19 mouse cellular contexts compared by ENCODE assay signal in genomic region chr9:45501295-45501927, GRCm38 (mm10).
DNase-seq lines count a peak whose midpoint lies in the region; ATAC-seq lines count a peak whose summit lies in the region.
"Had no signal": no experiment of that assay in that cellular context is flagged by ENCODE, and none has a peak within 500 bp of the region (broad histone marks: within the 10 kb centered on the region; RNA-seq: fewer than 3 reads in every experiment).

No protein-coding gene starts in this region.

- DNase-seq in heart, postnatal 4 days: no peak
- DNase-seq in A20 (ENCODE audit: low read depth, low spot score): peak; percentile 16
- no peak for DNase-seq in cerebellum, adult 9-11 months
- DNase-seq in left cerebral cortex, postnatal 14 days (ENCODE audit: low spot score in 2 of 2): no peak
- DNase-seq: cerebellum, postnatal 10 days; right cerebral cortex, adult 18-20 months; thymus, adult 2 months had no signal

- no peak for ATAC-seq in heart, embryonic 12.5 days (ENCODE audit: insufficient number of reproducible peaks, low FRiP score)
- no peak for ATAC-seq in embryonic facial prominence, embryonic 12.5 days (ENCODE audit: insufficient number of reproducible peaks, insufficient read depth, low FRiP score, low TSS enrichment)
- ATAC-seq in forebrain, embryonic 16.5 days: no peak
- no peak for ATAC-seq in kidney, embryonic 15.5 days (replicated peaks; ENCODE audit: low FRiP score)

- no peaks in the 10 kb centered on the region for H3K36me3 ChIP-seq in heart, embryonic 12.5 days
- no peaks in the 10 kb centered on the region for H3K36me3 ChIP-seq in embryonic facial prominence, embryonic 12.5 days
- H3K36me3 ChIP-seq in forebrain, embryonic 16.5 days (ENCODE audit: control insufficient read depth, insufficient read depth): no peaks in the 10 kb centered on the region
- no peaks in the 10 kb centered on the region for H3K36me3 ChIP-seq in kidney, embryonic 15.5 days
- H3K36me3 ChIP-seq: G1E; heart, embryonic 13.5 days; hindbrain, embryonic 10.5 days; limb, embryonic 13.5 days; liver, embryonic 15.5 days; midbrain, embryonic 12.5 days had no signal

- WGBS in heart, embryonic 12.5 days: 71% methylated on average over 5 of the region's 5 CpGs
- WGBS in embryonic facial prominence, embryonic 12.5 days: 52% methylated on average over 5 of the region's 5 CpGs
- WGBS in forebrain, embryonic 16.5 days: 39% methylated on average over 5 of the region's 5 CpGs
- 52% methylated on average over 5 of the region's 5 CpGs for WGBS in kidney, embryonic 15.5 days

- H3K4me1 ChIP-seq in heart, embryonic 12.5 days (replicated peaks): peaks cover 47% of the 10 kb centered on the region
- peaks cover 26% of the 10 kb centered on the region for H3K4me1 ChIP-seq in embryonic facial prominence, embryonic 12.5 days
- H3K4me1 ChIP-seq in forebrain, embryonic 16.5 days (replicated peaks; ENCODE audit: control insufficient read depth, insufficient read depth, low read length): peaks cover 32% of the 10 kb centered on the region
- H3K4me1 ChIP-seq in kidney, embryonic 15.5 days: peaks cover 42% of the 10 kb centered on the region

- no peak overlapping the region for H3K4me3 ChIP-seq in heart, embryonic 12.5 days
- no peak overlapping the region for H3K4me3 ChIP-seq in embryonic facial prominence, embryonic 12.5 days
- H3K4me3 ChIP-seq in forebrain, embryonic 16.5 days (replicated peaks; ENCODE audit: low read length): no peak overlapping the region
- no peak overlapping the region for H3K4me3 ChIP-seq in kidney, embryonic 15.5 days (replicated peaks)
- H3K4me3 ChIP-seq: heart, embryonic 13.5 days; hindbrain, embryonic 10.5 days; limb, embryonic 13.5 days; liver, embryonic 15.5 days; midbrain, embryonic 12.5 days had no signal

- 0 out of 2 replicates have a peak overlapping the region, but pooled peaks have one; percentile 19 for H3K4me2 ChIP-seq in heart, embryonic 12.5 days
- 0 out of 2 replicates have a peak overlapping the region, but pooled peaks have one; percentile 0 for H3K4me2 ChIP-seq in embryonic facial prominence, embryonic 12.5 days (replicated peaks)
- no peak overlapping the region for H3K4me2 ChIP-seq in forebrain, embryonic 16.5 days (ENCODE audit: low read length)
- no peak overlapping the region for H3K4me2 ChIP-seq in kidney, embryonic 15.5 days
- H3K4me2 ChIP-seq: limb, embryonic 13.5 days; liver, embryonic 15.5 days; midbrain, embryonic 12.5 days had no signal

- intact Hi-C loops in left cerebral cortex, postnatal 14 days (cut with DNase I): no loop called here

- H3K9ac ChIP-seq in heart, embryonic 12.5 days: no peak overlapping the region
- no peak overlapping the region for H3K9ac ChIP-seq in embryonic facial prominence, embryonic 12.5 days
- H3K9ac ChIP-seq in forebrain, embryonic 16.5 days (replicated peaks; ENCODE audit: low read depth, low read length): no peak overlapping the region
- H3K9ac ChIP-seq in kidney, embryonic 15.5 days: no peak overlapping the region
- H3K9ac ChIP-seq: limb, embryonic 13.5 days; liver, embryonic 15.5 days; midbrain, embryonic 12.5 days had no signal

- no peaks in the 10 kb centered on the region for H3K9me3 ChIP-seq in heart, embryonic 12.5 days (replicated peaks)
- no peaks in the 10 kb centered on the region for H3K9me3 ChIP-seq in embryonic facial prominence, embryonic 12.5 days
- no peaks in the 10 kb centered on the region for H3K9me3 ChIP-seq in forebrain, embryonic 16.5 days (ENCODE audit: control insufficient read depth, low read length)
- H3K9me3 ChIP-seq in kidney, embryonic 15.5 days (replicated peaks): no peaks in the 10 kb centered on the region
- H3K9me3 ChIP-seq: G1E; heart, embryonic 13.5 days; hindbrain, embryonic 10.5 days; limb, embryonic 13.5 days; liver, embryonic 15.5 days; midbrain, embryonic 12.5 days had no signal

- peaks cover 7% of the 10 kb centered on the region for H3K27me3 ChIP-seq in heart, embryonic 12.5 days (replicated peaks)
- no peaks in the 10 kb centered on the region for H3K27me3 ChIP-seq in embryonic facial prominence, embryonic 12.5 days
- no peaks in the 10 kb centered on the region for H3K27me3 ChIP-seq in forebrain, embryonic 16.5 days (replicated peaks; ENCODE audit: control insufficient read depth, insufficient read depth, low read length)
- H3K27me3 ChIP-seq in kidney, embryonic 15.5 days: no peaks in the 10 kb centered on the region
- H3K27me3 ChIP-seq: limb, embryonic 13.5 days; liver, embryonic 15.5 days; midbrain, embryonic 12.5 days had no signal

- H3K27ac ChIP-seq in heart, embryonic 12.5 days (ENCODE audit: poor library complexity, severe bottlenecking): no peak overlapping the region
- H3K27ac ChIP-seq in embryonic facial prominence, embryonic 12.5 days: no peak overlapping the region
- peak overlapping the region; percentile 56; the same call in 1 of the 2 replicates for H3K27ac ChIP-seq in forebrain, embryonic 16.5 days (ENCODE audit: low read length)
- no peak overlapping the region for H3K27ac ChIP-seq in kidney, embryonic 15.5 days
- H3K27ac ChIP-seq: kidney, postnatal 0 days; limb, embryonic 13.5 days; liver, embryonic 15.5 days; macrophage had no signal

Comparison
In these comparisons a context has a peak if more than half of its experiments do, and no peak if none do; other contexts are left out.
1. H3K4me2 ChIP-seq: peak in heart, embryonic 12.5 days (single experiment) and embryonic facial prominence, embryonic 12.5 days (single experiment); none in forebrain, embryonic 16.5 days (single experiment) and kidney, embryonic 15.5 days (single experiment).